Mouse (Mus musculus) thymus, adult 2 months (tissue): ENCODE data around the gene Banf2. TPM values are rescaled to one million over a fixed set of nuclear protein-coding genes. Genes with fewer than 3 reads are reported as not detected.

Experiments
- DNase-seq: peaks from one replicate; pipeline ENCODE4 v3.0.0; 2021
- H3K27ac ChIP-seq: fragments of 200-500 bp; 2 replicates; pipeline ENCODE4 v1.5.1; 2012; ENCODE audit warnings: low read length, control low read depth; ENCODE audit not compliant: control insufficient read depth, insufficient read depth
- H3K27me3 ChIP-seq: fragments of 200-500 bp; 2 replicates; pipeline ENCODE4 v1.6.1; 2012; ENCODE audit warnings: mild to moderate bottlenecking, low read length, moderate library complexity, mixed read lengths; ENCODE audit not compliant: control insufficient read depth, insufficient read depth
- H3K36me3 ChIP-seq: fragments of 200-500 bp; 2 replicates; pipeline ENCODE4 v1.6.1; 2012; ENCODE audit warnings: mild to moderate bottlenecking, low read length, moderate library complexity; ENCODE audit not compliant: control insufficient read depth, insufficient read depth
- H3K4me1 ChIP-seq: fragments of 200-500 bp; replicated peaks from 2 replicates; pipeline ENCODE4 v1.6.1; 2012; ENCODE audit warnings: low read length; ENCODE audit not compliant: control insufficient read depth, insufficient read depth
- H3K4me3 ChIP-seq: fragments of 200-500 bp; 2 replicates; pipeline ENCODE4 v1.5.1; 2012; ENCODE audit warnings: mild to moderate bottlenecking, low read length, control low read depth, moderate library complexity; ENCODE audit not compliant: control insufficient read depth, insufficient read depth
- CTCF ChIP-seq: fragments of 200-500 bp; IDR thresholded peaks from 2 replicates; pipeline ENCODE4 v1.5.1; 2012; ENCODE audit warnings: mild to moderate bottlenecking, control low read depth, low read length, moderate library complexity, borderline replicate concordance; ENCODE audit not compliant: control insufficient read depth, poor library complexity, insufficient read depth; ENCODE audit errors: extremely low read depth
- POLR2A ChIP-seq: fragments of 200-500 bp; IDR thresholded peaks from 2 replicates; pipeline ENCODE4 v1.6.1; 2012; ENCODE audit warnings: mild to moderate bottlenecking, low read length, control low read depth, moderate library complexity; ENCODE audit not compliant: control insufficient read depth, poor library complexity, insufficient read depth; ENCODE audit errors: extremely low read depth
- WGBS: fragments of 180-500 bp; shearing (Covaris S2); methylation state at CpG from one replicate; pipeline ENCODE4 v1.1.7; 2018; 5-methylcytosine and 5-hydroxymethylcytosine counted together
- polyA plus RNA-seq: library from polyadenylated mRNA; depleted of rRNA; stranded (reverse); fragments of >200 nt; gene quantifications from 2 replicates; pipeline ENCODE4 v1.2.3, GENCODE M21; 2012

Banf2 gene
- polyA plus RNA-seq, 1 experiment: not detected

DNA sequence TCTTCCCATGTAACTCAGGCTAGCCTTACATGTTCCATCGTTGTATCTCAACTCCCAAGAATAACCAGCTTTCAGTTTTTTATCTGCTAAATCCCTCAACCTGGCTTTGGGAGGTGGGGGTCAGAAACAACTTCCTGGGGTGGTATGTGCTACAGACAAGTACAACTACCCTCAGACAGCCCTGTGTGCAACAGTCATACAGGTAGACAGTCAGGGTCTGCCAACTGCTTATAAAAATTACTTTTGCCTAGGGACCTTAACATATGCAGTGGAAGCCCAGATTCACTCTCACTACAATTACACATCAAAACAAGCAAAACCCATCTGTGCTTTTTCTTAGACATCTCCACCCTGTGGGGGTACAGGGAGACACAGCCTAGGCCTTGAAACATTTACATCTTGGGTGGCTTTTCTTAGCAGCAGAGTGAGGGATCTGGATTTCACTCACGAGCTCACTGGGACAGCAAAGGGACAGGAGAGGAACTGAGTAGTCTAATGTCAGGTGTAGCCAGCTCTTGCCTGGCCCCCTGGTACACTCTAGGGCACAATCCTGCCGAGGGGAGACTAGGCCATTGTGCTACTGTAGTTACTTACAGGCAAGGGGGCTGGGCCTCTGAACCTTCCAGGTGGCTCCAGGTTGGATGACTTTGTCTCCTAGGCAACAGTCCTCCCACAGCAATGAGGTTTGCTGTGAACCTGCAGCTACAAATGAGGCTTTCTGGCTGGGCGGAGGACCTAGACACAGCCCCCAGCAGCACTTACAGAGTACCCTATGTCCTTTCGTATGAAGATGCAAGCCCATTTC is 13.1 kb downstream of the Banf2 start:
- TF ChIP-seq POLR2A: no peak
- TF ChIP-seq CTCF: no peak
- no peak overlapping the region for H3K4me3 ChIP-seq
- H3K27ac ChIP-seq: no peak overlapping the region
- peaks cover 8% of the 10 kb centered on the region for H3K4me1 ChIP-seq
- 91% methylated on average over 5 of the region's 5 CpGs for WGBS
- DNase-seq: no peak
- no peaks in the 10 kb centered on the region for H3K27me3 ChIP-seq
- no peaks in the 10 kb centered on the region for H3K36me3 ChIP-seq

DNA sequence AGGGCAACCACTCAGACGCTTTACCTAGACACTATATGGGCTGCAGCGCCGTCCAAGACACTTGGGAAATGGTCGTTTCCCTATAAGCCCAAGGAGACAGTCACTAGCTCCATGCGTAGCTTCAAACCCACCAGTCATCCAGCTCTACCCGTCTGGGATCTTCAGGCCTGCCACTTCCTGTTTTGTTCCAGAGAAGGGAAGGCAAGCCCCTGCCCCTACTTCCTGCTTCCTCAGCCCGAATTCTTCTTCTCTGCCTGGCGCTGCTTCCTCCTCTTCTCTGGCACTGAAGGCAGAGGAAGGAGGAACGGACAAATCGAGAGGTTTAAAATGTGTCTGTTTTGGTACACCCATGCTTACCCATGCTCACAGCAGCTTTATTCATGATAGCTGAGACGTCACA is 14.1 kb downstream of the Banf2 start:
- peak; percentile 2 for DNase-seq
- Histone ChIP-seq H3K27ac (no peak overlapping the region), H3K27me3 (no peaks in the 10 kb centered on the region), H3K4me3 (no peak overlapping the region), H3K4me1 (peaks cover 8% of the 10 kb centered on the region), H3K36me3 (no peaks in the 10 kb centered on the region)
- WGBS: 42% methylated on average over 11 of the region's 11 CpGs
- TF ChIP-seq CTCF (no peak), POLR2A (no peak)

DNA sequence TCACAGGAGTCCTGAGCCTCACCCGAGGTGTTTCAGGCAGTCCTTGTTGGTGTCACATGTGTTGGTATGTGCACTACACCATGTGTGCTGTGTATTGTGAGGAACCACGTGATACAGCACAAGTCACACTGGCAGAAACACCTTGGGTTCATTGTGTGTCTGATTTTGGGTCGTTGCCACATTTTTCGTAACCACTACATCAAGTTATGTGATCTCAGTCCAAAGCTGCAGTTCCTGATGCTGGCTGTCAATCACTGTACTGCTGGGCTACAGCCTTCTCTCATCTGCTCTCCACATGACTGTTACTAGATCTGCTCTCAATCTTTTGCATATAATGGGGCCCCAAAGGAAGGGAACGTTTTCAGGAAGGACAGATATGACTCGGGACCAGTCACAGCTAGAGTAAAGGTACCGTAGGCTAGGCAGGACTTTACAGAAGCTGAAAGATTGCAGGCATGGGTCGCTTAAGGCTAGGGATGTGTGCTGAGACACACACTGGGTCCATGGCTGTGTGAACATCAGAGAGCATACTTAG is 17.4 kb downstream of the Banf2 start:
- no peaks in the 10 kb centered on the region for H3K27me3 ChIP-seq
- H3K4me1 ChIP-seq: peaks cover 8% of the 10 kb centered on the region
- no peak overlapping the region for H3K27ac ChIP-seq
- no peak for DNase-seq
- no peaks in the 10 kb centered on the region for H3K36me3 ChIP-seq
- no peak overlapping the region for H3K4me3 ChIP-seq
- WGBS: 74% methylated on average over 8 of the region's 8 CpGs
- TF ChIP-seq CTCF (no peak), POLR2A (no peak)

DNA sequence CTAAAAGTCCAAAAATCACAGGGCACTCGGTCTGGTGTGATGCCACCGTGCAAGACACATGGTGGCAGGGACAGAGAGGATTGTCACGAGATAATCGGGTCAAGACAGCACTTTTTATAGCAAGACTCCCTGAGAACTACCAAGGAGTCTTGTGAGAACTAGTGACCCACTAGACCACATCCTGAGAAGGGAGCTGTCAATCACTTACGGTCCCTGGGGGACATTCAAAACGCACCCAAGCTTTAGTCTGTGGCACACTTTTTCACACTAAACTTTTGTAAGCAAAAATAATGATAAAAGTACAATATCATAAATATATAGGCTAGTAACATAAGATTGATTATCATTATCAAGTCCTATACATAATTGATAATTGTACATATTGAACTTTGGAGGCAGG is 18.0 kb downstream of the Banf2 start:
- WGBS: 76% methylated on average over 6 of the region's 6 CpGs
- TF ChIP-seq CTCF (no peak), POLR2A (no peak)
- H3K27me3 ChIP-seq: no peaks in the 10 kb centered on the region

DNA sequence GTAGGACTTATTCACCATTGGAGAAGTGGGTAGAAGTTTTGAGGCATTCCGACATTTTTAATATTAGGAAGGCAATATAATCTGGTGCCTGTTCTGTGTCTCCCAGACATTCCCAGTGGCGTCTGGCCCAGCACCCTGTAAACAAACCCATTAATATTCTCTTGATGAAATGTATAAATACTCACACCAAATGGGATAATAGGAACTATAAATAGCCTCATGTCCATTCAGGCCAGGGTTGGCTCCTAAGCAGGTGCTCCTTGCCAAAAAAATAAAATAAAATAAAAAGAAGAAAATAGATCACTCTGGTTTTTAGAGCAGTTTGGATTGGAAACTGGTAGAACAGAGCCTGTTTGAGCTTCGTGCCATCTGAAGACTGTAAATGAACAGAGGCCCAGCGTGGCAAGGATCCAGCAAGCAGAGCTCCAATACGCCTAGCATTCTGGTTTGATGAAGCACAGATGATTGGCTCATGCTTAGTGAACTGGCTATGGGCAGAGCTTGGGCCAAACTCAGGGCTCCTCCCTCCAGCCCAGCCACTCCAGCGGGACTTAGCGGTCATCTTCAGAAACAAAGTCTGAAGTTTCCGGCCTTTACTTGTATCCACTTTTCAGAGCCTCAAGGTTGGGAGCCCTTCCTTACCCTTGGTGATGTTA is 19.7 kb downstream of the Banf2 start:
- DNase-seq: no peak
- no peak for TF ChIP-seq CTCF
- no peak for TF ChIP-seq POLR2A
- WGBS: 95% methylated on average over 8 of the region's 8 CpGs

More for the DNA sequence above, 18.0 kb downstream of the Banf2 start:
- Histone ChIP-seq H3K4me1 (peaks cover 8% of the 10 kb centered on the region), H3K27ac (no peak overlapping the region), H3K4me3 (no peak overlapping the region), H3K36me3 (no peaks in the 10 kb centered on the region)
- no peak for DNase-seq

DNA sequence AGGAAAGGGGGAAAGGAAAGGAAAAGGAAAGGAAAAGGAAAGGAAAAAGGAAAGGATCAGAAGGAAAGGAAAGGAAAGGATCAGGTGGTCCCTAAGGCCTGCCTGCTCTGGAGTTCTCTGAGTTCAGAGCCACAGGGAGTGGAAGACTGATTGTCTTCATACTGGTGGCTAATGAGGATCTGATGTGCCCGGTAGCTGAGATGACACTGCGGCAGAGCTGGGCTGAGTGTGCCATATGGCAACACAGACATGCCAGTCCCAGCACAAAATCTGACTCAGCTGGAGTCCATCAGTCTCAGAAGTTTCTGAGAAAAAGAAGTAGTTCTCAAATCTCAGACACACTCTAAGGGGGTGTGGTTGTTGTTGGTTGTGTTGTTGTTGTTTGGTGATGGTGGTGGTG is 24.9 kb downstream of the Banf2 start:
- no peaks in the 10 kb centered on the region for H3K36me3 ChIP-seq
- no peak for DNase-seq
- TF ChIP-seq POLR2A (no peak), CTCF (no peak)
- no peak overlapping the region for H3K27ac ChIP-seq
- H3K27me3 ChIP-seq: no peaks in the 10 kb centered on the region
- no peaks in the 10 kb centered on the region for H3K4me1 ChIP-seq
- H3K4me3 ChIP-seq: no peak overlapping the region
- WGBS: 98% methylated on average over 2 of the region's 2 CpGs

More for the DNA sequence above, 19.7 kb downstream of the Banf2 start:
- Histone ChIP-seq H3K4me1 (no peaks in the 10 kb centered on the region), H3K4me3 (no peak overlapping the region), H3K27me3 (no peaks in the 10 kb centered on the region), H3K27ac (no peak overlapping the region), H3K36me3 (no peaks in the 10 kb centered on the region)

DNA sequence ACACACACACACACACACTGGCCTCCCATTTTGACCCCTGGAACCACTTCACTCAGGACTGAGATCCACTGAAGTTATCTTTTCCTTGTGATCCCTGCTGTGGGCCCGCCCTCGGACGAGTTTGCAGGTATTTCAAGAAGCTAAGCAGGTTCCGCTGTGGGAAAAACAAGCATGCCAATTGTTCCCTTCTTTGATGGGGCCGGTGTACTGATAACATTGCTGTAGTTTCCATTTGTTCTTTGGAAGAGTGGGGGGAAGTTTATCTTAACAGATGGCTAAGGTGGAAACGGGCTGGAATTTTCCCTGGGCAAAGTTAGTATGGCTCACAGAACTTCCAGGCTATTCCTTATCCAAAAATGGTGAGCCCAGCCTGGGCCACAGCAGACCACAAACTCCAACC is 28.8 kb downstream of the Banf2 start:
- Histone ChIP-seq H3K36me3 (no peaks in the 10 kb centered on the region), H3K4me3 (no peak overlapping the region), H3K27ac (no peak overlapping the region), H3K27me3 (no peaks in the 10 kb centered on the region), H3K4me1 (no peaks in the 10 kb centered on the region)
- no peak for DNase-seq
- TF ChIP-seq POLR2A (no peak), CTCF (no peak)
- 84% methylated on average over 6 of the region's 6 CpGs for WGBS
